Mouse (Mus musculus): ENCODE results near the gene Cdk5r1. TPM values are rescaled to one million over a fixed set of nuclear protein-coding genes. Genes with fewer than 3 reads are reported as not detected.

Cdk5r1 gene
- total RNA-seq (2023) = 43.7 and 58.1 TPM in 2 replicates

GRCm38 (mm10) chr11:80476222-80477189, at the start of gene Cdk5r1:
Cdk5r1 (plus strand) TSS chr11:80477023.

GRCm38 (mm10) chr11:80428381-80429008, 48.3 kb upstream of the Cdk5r1 start, which contains the start of gene Psmd11:
Psmd11 (plus strand) TSS chr11:80428615.

Other genes with a start within 250 kb of the Cdk5r1 start
- gene Rhbdl3, start 176.1 kb upstream of the Cdk5r1 start, total RNA-seq (2023) = 0.16 TPM in 1 of 2 replicates, not detected in the other
- gene 5730455P16Rik, start 99.0 kb upstream of the Cdk5r1 start, total RNA-seq (2023) = 7.8 and 8.9 TPM in 2 replicates
- gene Zfp207, start 93.7 kb upstream of the Cdk5r1 start, total RNA-seq (2023) = 164 and 192 TPM in 2 replicates
- gene Psmd11, start 48.4 kb upstream of the Cdk5r1 start, total RNA-seq (2023) = 71.9 and 86.6 TPM in 2 replicates

All from neutrophil, adult 65 days (primary cell).